Mouse (Mus musculus) C2C12 (cell line): ENCODE measurements at regions not wholly inside any gene's neighbourhood (a gene's known extent, or its start where the extent isn't known, plus 50 kb on each side); places are given as distances from the start of the nearest gene placed in this dataset.

Experiments
- CEBPB ChIP-seq: IDR thresholded peaks from one replicate; pipeline ENCODE4 v1.6.1; 2011; ENCODE audit warnings: low read depth, mild to moderate bottlenecking, control low read depth, moderate library complexity
- CTCF ChIP-seq: IDR thresholded peaks from one replicate; pipeline ENCODE4 v1.5.1; 2011; ENCODE audit not compliant: control insufficient read depth, insufficient read depth, insufficient read length
- FOSL1 ChIP-seq: IDR thresholded peaks from one replicate; pipeline ENCODE4 v1.8.0; 2011; ENCODE audit warnings: mild to moderate bottlenecking, low read length; ENCODE audit not compliant: poor library complexity, insufficient read depth, severe bottlenecking
- MAX ChIP-seq: IDR thresholded peaks from one replicate; pipeline ENCODE4 v1.6.1; 2011; ENCODE audit warnings: mild to moderate bottlenecking, control low read depth
- MYOD1 ChIP-seq: IDR thresholded peaks from one replicate; pipeline ENCODE4 v1.6.1; 2011; ENCODE audit warnings: low read depth; ENCODE audit not compliant: control insufficient read depth, insufficient read length
- USF1 ChIP-seq: IDR thresholded peaks from one replicate; pipeline ENCODE4 v1.6.1; 2011; ENCODE audit warnings: low read depth, mild to moderate bottlenecking, control low read depth, moderate library complexity

DNA sequence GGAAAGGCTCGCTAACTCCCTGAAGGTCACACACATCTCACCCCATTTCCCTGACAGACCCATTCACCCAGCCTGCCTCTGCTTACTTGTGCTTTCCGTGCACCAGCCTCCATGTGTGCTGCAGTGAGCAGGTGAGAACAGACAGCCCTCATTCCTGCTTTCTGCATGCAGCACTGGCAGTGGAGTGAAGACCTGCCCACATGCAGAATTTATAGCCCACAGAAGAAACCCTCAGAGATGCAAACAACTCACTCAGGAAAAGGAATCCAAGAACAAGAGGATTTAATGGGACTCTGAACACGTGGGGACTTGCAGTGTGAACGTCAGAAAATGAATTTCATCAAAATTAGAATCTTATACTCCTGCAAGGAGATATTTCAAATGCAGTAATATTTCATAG, 152.2 kb upstream of the Ankrd50 start:
- TF ChIP-seq CTCF (no peak), USF1 (no peak), FOSL1 (no peak), MAX (no peak), CEBPB (no peak), MYOD1 (no peak)
